Mouse (Mus musculus) erythroblast, adult 5-6 weeks (primary cell): ENCODE results near the gene Rasgef1b. TPM values are rescaled to one million over a fixed set of nuclear protein-coding genes. Genes with fewer than 3 reads are reported as not detected.

Experiments used
- ATAC-seq: replicated peaks from 2 replicates; pipeline ENCODE4 v1.8.0; 2016; ENCODE audit warnings: moderate number of reproducible peaks, mild to moderate bottlenecking, moderate TSS enrichment, inconsistent platforms; ENCODE audit not compliant: poor library complexity, low FRiP score, severe bottlenecking
- total RNA-seq, 2 experiments: library from RNA; stranded (forward) in 1 of 2; stranded (reverse) in 1 of 2; fragments of 150-400 nt in 1 of 2; fragments of 200-764, 138-1000 nt in 1 of 2; gene quantifications; 2 replicates each; pipeline versions ENCODE4 v1.2.3 to v1.2.4; 2015 to 2017; ENCODE audit warnings: low replicate concordance in 2 of 2

Gene Rasgef1b
- total RNA-seq, 2 experiments from 2014 or later: 1.3 TPM; not detected in 1

DNA sequence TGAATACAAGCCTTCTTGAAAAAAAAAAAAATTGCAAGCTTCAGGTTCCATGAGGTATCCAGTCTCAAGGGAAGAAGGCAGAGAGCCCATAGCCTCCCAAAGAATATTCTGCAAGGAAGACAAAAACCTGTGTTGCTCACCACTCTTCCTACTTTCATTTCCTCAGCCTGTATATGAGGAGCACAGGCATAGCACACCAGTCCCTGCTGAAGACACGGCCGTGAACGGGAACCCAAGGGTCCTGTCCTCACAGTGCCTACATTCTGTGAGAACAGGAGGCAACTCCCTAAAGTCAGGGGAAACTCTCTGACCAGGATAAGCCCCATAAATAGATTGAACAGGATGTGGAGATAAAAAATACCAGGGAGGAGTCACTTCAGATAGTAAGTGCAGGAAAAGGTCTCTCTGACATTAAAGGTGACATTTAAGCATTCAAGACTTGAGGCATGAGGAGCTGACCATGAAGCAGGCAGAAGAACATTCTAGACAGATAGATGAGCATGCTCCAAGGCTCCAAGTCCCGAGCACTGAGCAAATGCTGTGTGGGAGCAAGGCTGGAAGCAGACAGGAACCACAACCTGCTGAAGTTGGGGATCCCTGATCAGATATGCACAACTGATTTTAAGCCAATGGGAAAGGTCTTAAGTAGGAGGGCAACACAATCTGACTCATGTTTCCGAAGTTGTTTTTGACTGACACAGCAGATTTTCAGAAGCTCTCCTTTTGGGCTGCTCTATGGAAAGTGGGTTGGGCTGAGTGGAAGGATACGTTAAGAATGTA lies 252.0 kb downstream of the Rasgef1b start:
- no peak for ATAC-seq

GRCm38 (mm10) chr5:99472607-99473335 lies 256.1 kb downstream of the Rasgef1b start:
- ATAC-seq: no peak

DNA sequence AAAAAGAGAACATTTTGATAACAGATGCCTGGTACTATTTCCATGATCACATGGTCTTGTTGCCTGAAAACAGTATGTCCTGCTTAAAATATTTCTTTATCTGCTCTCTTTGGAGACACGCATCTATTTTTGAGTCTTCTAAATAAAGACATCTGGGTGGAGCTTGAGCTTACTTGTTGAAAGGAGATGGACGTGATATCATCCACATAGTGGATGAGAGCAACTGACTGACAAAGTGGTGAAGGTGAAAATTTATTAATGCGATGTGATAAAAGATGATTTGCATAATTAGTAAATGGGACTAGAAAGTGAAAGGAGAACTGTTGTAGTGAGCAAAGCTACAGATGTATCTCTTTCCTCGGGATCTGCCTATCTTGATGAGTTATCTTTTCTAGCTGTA lies 257.1 kb downstream of the Rasgef1b start:
- ATAC-seq: no peak

GRCm38 (mm10) chr5:99470613-99471012 lies 258.3 kb downstream of the Rasgef1b start:
- ATAC-seq: no peak

DNA sequence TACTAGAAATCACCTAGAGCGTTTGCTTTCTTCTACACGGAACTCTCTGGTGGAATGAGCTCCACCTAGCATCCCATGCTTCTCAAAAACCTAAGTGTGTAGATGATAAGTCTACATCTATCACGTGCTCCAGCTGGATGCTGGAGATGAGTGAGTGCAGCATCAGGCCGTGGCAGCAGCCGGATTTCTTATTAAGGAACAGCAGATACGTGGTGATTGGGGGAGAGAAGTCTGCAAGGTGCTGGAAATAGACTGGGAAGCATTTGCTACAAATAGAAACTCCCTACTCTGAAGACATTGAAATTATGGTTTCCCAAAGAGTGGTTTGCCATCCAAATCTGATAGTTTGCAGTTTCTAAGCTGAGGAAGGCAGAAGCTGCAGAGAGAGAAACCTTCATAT lies 269.9 kb downstream of the Rasgef1b start:
- no peak for ATAC-seq

DNA sequence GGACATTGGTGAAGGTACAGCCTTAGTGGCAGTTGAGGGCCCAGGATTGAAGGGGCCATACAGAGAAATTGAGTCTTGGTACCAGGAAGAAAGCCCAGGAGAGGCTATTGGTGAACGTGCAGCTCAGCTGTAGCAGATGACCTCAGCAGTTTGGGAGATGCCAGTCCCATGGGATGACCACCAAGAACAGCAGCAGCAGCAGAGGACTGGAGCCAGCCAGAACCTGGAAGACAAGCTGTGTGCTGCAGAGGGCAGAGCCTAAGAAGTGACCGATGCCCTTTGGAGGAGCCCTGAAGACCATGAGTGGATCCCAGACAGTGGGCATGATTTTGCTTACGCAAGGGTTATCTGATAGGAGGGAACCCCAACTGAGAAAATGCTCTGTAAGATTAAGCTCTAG lies 271.6 kb downstream of the Rasgef1b start:
- ATAC-seq: no peak

DNA sequence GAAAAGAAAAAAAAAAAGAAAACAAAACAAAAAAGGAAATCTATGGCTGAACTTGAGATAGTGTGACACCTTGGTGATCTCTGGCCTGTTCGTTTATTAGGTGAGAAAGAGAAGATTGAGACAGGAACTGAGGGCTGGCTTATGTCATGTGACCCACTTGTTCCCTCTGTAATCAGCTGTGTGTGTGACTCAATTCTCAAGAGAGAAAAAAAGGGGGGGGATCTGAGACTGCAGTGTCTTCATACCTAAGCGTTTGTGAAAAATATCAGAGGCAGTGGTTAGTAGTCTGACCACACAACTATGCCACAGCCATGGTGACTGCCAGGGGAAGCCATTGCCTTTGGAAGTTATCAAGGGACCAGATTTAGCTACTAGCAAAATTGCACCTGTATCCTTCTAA lies 276.9 kb downstream of the Rasgef1b start:
- no peak for ATAC-seq

- no peak for ATAC-seq
Measured at GRCm38 (mm10) chr5:99451416-99451815, 277.4 kb downstream of the Rasgef1b start.

DNA sequence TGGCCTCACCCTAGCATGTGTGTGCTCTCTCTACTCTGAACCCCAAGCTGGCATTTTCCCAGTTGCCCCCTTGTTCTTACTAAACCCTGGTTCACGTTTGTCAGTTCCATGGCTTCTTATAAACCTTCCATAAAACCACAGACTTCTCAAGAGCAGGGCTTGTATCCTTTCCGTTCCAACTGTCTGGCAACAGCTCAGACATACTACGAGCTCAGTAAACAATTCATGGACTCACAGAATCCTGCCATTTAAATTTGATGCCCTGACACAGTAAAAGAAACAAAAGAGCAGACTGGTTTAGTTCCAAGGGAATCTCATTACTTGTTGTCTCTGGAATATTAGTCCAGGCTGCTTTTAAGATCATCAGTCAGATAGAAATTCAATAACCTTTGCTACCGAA lies 277.9 kb downstream of the Rasgef1b start:
- no peak for ATAC-seq

DNA sequence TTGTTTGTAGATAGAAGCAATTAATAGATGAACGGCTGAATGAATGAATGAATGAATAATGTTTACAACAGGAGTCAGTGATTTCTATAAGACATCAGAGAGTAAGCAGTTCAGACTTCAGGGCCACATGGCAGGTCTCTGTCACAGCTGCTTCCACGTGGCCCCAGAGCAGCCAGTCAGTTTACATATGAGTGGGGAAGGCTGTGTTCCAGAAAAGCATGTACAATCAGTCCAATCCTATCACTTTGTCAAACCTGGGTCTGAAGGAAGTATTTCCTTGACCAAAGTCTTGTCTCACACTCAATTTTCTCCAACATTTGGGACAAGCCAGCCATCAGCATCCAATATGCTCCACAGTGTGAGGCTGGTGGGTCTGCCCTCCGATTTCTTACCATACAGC lies 278.4 kb downstream of the Rasgef1b start:
- no peak for ATAC-seq

DNA sequence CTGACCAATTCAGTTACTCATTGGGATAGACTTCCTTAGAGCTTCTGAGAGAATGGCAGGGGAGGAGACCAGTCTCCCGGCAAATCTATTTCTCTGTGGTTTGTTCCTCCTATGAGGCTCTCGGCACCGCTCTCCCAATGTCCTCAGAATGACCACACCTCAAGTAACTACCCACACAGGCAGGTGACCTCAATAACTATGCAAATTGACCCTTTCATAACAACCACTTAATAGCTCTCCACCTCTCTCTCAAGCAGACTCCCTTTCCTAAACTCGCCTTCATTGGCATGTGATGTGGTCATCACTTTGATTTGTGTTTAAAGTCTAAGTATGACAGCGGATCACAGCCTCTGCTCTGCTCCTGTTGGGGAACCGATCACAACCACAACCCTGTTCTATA lies 281.4 kb downstream of the Rasgef1b start:
- ATAC-seq: no peak

- ATAC-seq: no peak
Measured at GRCm38 (mm10) chr5:99445242-99445641, 283.6 kb downstream of the Rasgef1b start.

- ATAC-seq: no peak
Measured at GRCm38 (mm10) chr5:99444777-99445176, 284.1 kb downstream of the Rasgef1b start.

- no peak for ATAC-seq
Measured at GRCm38 (mm10) chr5:99440109-99440508, 288.8 kb downstream of the Rasgef1b start.

DNA sequence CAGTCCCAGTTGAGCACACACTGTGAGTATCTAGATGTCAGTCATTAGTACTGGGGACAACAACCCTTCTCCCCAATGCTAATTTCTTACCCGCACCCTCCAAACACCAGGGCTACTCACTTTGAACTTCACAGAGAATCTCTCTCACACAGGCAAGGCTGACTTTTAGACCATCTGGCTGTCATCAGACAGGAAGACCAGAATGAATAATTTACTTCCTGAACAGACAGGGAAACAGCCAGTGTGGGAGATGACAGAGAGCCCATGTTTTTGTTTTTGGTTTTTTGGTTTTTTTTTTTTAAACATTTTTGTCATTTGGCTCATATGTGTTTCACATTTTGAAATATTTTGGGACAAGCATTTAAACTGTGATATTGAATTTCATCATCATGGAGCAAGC lies 290.3 kb downstream of the Rasgef1b start:
- no peak for ATAC-seq

- no peak for ATAC-seq
Measured at GRCm38 (mm10) chr5:99434226-99434625, 294.6 kb downstream of the Rasgef1b start.

GRCm38 (mm10) chr5:99432471-99432870 lies 296.4 kb downstream of the Rasgef1b start:
- no peak for ATAC-seq

DNA sequence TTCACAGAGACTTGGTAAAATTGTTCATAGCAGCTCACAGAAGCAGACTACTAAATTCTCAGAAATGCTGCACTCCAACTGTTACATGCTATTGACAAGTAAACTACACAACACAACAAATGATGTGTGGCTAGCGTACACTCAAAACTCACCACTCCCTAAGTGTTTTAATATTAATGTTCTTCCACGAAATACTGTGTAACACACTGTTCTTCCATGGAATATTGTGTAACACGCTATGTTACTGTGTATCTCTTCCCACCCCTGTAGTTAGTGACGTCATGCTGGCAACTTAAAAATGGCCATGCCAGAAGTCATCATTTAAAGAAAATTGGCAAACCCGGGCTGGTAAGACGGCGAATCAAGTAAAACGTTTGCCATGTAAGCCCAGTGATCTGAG lies 299.6 kb downstream of the Rasgef1b start:
- ATAC-seq: no peak

GRCm38 (mm10) chr5:99428648-99429047 lies 300.2 kb downstream of the Rasgef1b start:
- no peak for ATAC-seq

GRCm38 (mm10) chr5:99423271-99423670 lies 305.6 kb downstream of the Rasgef1b start:
- ATAC-seq: no peak

DNA sequence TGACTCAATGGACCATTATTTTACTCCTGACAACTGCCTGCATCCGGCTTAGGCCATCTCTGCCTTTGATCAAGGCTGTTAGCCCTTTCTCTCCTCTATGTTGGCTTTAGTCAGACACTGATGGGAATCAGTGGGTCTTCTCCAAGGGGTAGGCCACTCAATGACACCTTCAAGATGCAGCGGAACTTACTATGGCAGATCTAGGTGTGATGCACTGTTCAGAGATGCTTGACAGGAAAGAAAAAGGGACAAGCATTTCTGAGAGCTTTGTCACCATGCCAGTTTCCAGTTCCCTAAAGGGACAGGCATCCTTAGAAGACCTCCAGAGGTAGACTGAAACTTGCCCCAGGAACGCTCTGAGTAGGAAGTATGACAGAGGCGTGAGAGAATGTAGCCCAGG lies 306.0 kb downstream of the Rasgef1b start:
- no peak for ATAC-seq
